Mouse (Mus musculus): ENCODE measurements around the gene Abcd4.

Gene Abcd4

DNA sequence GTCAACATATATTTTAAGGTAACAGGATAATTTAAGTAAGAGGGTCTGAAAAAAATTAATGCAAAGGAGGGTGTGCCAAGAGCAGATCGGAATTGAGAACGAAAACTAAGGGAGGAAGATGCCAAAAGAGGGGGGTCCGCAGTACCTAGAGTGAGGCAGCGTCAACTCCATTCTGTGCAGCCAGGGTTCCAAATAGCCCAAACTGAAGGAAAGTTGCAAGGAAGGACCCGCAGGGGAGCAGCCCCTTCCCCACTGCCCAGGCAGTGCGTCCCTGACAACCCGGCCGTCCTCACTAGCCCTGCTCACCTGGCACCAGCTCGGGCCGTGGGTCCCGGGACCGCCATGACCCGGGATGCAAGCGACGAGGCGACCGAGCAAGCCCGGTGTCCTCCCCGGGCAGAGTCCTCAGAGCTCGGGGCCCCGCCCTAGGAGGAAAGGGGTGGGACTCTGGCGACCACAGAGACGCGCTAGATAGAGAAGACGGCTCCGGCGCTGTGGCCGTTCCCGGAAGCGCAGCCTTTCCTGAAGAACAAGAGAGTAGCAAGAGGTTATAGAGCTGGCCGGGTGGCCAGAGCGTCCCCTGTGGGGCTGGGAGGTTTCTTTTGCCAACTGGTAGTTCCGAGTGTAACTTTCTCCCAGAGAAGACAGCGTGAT lies at the start of gene Abcd4:
TSS of gene Abcd4 (minus strand) at position 437 of the 654 bp plus-strand sequence.
- DNase-seq (ENCODE audit: low spot score in 2 of 2): peak; percentile 93 to 94

DNA sequence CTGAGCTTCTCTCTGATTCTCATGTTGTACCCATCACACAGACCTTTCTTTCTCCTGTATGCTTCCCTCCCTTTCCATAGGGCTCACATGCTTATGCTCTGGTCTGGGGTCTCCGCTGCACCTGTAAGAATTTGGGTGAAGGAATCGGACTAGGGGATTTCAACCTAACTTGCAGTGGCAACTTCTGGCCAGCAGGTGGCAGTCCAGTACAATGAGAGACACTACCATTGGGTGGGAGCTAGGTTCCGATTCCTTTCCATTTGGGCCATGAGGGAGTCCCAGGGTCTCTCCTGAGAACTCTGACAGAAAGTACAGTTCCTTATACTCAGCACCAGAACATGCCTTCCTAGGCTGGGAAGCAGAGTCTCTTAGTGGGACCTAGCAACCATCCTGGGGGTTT lies 36.7 kb upstream of the Abcd4 start:
- DNase-seq (ENCODE audit: low spot score in 2 of 2): no peak

DNA sequence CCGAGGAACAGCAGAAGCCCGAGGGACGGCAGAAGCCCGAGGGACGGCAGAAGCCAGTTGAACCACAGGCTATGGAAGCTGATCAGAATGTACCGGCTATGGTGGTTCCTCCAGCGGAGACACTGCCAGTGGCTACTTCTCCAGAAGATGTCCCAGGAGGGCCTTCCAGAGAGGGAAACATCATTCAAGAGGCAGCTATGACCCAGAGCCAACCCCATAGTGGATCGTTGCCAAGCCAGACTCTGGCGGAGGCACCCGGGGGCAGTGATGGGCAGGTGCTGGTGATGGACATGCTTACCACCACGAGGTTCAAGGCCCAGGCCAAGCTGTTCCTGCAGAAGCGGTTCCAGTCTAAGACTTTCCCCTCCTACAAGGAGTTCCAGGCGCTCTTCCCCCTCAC lies 33.0 kb upstream of the Abcd4 start:
- DNase-seq (ENCODE audit: low spot score in 2 of 2): no peak

DNA sequence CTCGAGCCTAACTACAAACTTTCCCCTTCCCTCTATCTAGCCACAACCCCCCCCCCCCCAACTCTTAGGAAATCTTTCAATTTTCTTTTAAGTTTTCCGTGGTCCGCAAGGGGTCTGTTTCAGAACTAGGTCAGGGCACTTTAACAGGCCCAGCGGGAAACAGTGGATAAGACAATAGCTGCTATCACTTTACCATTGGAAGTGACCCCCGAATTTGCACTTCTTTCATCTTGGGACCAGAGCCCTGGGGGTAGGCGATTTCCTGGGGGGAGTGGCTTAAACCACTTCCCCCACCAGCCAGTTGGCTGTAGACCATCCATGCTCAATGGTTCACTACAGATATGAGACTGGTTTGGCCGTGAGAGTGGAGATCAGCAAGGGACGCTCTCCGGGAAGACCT lies 23.4 kb upstream of the Abcd4 start, which contains the start of gene Vrtn:
TSS of gene Vrtn (plus strand) at position 366 of the 400 bp plus-strand sequence.
- DNase-seq (ENCODE audit: low spot score in 2 of 2): no peak

DNA sequence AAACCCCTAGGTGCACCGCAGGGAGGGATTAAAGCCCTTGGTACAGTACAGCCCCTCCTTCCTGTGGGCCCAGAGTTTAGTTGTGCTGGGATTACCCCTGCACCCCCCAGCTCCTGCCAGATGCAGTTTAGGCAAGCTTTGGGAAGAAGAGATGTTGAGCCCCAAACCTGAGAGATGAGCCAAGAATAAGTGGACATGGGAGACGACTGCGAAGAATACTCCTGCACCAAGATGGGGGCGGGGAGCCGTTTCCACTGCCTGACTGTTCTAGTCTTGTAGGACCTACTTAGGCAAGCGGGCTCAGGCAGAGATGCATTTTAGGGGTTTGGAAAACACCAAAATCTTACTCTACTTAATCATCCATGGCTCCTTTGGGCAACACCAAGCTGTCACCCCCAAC lies 23.0 kb upstream of the Abcd4 start:
- no peak for DNase-seq (ENCODE audit: low spot score in 2 of 2)

DNA sequence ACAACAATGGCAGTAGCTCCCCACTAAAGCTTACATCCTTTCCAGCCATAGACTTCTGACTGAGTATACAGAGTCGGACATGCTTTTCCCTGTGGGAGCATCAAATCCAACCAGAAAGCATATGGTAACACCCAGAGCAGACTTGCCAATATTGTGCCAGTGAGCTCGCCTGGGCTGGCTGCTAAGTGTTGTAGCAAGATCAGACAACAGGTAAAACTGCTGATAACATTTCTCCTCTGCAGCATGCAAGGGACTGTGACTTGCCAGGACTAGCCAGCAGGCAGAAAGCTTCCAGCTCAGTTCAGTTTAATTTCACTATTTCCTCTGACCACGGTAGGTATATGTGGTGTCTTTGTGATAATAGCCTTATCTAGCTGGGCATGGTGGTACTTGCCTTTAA lies 14.7 kb upstream of the Abcd4 start:
- no peak for DNase-seq (ENCODE audit: low spot score in 2 of 2)

DNA sequence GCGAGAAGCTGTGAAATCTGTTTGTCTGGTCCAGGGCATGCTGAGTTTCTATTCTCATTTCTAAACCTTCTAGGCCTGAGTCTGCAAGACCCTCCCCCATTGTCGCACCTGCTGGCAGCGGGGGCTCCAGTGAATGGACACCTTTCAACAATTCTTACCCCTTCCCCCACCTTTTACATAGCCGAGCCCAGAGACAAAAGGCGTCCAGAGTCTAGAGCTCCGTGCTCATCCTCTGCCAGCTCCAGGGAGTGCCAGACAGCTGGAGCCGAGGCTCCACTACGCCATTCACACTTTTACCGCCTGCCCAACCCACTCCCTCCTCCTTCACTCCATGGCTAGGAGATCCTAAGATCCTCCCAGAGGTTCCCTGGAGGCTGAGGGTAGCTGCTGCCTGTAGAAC lies 7.9 kb upstream of the Abcd4 start:
- peak in 1 of 2 experiments; percentile 16 for DNase-seq (ENCODE audit: low spot score in 2 of 2)

DNA sequence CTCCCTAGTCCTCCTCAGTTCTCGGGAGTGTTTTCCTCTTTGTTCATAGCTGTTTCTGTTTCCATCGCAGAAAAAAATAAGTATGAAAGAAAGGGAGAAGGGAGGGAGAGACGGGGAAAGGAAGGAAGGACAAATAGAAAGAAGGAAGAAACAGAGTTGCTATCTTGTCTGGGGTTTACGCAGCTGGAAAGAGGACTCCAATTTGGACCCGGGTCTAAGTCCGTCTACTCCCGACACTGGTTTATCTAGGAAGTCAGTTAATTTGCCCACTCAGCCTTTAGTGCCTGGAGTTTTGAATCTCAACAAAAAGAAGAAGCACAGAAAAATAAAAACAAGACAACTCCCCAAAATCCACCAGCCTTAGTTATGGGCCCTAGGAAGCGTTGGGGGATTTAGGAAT lies 7.4 kb upstream of the Abcd4 start:
- DNase-seq (ENCODE audit: low spot score in 2 of 2): no peak

DNA sequence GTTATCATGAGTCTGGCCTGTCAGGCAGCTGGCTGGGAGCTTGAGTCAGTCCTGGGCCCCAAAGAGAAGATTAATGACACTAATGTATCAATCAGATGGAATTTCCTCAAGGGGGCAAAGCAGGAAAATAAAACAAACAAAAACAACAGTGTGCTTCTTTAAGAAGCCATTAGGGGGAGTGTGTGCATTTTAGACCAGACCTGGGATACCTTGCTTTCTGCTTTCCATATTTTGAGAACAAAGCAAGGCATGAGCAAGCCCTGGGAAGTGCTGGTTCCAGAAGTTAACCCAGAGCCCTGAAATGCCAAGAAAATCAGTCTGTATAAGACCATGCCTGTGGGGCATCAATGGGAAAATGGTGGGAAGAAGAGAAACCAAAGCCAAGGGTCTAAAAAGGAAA lies 3.8 kb upstream of the Abcd4 start:
- DNase-seq (ENCODE audit: low spot score in 2 of 2): no peak

DNA sequence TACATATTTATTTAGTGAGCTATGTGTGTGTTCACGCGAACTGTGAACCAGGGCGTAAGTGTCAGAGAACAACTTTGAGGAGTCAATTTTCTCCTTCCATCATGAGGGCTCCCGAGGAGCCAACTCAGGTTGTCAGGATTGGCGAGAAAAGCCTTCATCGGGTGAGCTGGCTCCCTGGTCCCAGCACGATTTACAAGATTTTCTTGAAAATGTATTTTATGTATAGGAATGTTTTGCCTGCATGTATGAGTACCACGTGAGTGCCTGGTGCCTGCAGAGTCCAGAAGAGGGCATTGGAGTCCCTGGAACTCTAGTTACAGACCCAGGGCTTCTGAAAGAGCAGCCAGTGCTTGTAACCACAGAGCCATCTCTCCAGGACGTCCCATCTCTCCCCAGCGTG lies 450 bp upstream of the Abcd4 start:
- no peak for DNase-seq (ENCODE audit: low spot score in 2 of 2)

DNA sequence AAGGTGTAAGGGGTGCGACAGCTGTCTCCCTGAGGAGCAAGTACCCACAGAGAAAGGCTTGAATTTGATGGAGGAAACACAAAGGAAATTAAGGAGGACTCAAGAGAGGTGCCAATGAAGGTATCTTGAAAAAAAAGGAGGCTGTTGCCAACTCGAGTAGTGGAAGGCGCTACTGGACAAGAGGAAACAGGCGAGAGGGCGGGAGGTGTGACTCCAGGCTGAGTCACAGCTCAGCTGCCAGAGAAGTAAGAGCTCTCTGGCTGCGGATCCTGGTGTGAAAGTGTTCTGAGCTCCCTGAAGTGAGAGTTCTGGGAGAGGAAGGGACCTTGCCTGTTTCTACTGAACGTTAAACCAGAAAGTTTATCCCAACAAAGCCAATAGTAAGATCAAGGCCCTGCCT lies 2.7 kb downstream of the Abcd4 start:
- DNase-seq (ENCODE audit: low spot score in 2 of 2): peak; percentile 62 to 64

DNA sequence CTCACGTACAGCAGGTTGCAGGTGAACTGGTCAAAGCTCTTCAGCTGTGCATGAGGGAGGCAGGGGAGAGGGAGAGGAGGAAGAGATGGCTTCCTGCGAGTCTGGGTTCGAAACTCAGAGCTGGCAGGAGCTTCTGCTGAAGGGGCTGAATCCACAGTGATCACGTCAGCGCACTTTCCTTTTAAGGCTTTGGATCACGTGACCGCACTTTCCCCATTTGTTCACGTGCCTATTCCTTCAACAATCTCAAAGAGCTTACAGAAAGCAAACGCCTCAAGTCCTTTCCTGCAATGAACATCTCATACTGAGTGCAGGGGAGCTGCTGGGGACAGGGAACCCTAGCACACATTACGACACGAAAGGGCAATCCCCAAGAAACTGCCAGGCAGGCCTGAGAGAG lies 3.2 kb downstream of the Abcd4 start:
- no peak for DNase-seq (ENCODE audit: low spot score in 2 of 2)

DNA sequence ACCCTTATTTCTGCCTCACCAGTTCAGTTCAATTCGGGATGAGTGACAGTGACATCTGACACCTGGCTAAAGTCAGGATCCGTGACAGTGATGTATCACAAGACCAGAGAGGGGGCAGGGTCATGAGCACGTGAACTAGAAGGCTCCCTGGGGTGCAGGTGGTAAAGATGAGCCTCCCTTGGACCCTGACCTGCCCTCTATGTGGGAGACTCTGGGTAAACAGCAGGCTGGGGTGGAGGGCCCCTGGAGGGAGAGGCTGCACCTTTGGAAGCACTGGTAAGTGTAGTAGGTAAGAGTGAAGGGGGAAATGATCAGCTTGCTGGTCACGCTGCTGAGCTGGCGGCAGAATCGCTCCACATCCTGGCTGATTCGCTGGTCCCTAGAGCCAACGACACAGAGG lies 4.7 kb downstream of the Abcd4 start:
- DNase-seq (ENCODE audit: low spot score in 2 of 2): no peak

DNA sequence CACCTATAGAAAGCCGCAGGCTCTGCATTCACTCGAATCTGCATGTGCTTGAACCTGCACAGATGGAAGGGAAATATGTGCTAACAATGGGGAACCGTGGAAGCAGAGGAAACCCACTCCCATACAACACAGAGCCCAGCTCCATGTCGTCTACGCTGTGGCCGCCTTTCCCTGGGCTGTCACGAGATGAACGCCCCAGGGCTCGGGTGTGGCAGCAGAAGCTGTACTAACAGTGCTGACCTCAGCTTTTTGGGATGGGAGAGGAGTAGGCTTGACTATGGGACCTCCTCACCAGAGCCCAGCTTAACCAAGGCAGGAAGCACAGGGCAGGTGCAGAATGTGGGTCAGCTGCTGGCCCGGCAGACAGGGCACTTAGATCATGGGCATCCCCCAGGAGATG lies 5.5 kb downstream of the Abcd4 start:
- no peak for DNase-seq (ENCODE audit: low spot score in 2 of 2)

DNA sequence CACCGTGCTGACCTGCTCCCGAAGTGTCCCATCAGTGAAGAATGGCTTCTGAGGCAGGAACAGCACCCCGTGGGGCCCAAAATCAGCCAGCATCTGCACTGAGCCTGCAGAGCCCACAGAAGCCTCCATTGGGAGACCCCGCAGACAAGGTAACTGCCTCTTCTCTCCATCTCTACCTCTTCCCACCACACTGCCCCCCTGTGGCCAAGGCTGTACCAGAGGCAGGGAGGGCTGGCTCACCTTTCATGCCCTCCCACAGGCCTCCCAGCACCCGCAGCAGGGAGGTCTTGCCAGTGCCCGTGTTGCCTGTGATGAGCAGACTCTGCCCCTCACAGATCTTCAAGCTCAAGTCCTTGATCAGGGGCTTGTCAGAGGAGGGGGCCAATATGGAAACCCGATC lies 11.4 kb downstream of the Abcd4 start:
- DNase-seq (ENCODE audit: low spot score in 2 of 2): no peak

DNA sequence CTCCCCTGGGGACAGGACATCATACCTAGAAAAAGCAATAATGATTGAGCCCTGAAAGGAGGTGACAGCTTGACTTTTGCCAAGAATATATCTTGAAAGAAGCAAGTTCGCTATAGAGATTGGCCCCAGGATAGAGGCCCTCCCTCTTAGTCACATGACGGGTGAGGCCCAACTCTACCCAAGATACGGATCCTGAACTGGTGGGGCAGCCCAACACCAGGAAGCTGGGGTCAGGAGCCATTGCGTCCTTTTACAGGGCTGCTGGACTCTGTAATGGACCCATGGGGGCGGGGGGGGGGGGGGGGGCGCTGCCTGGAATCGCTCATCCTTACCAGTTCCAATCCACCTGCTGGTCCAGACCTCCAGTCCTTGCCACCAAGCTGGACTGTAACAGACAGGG lies 13.2 kb downstream of the Abcd4 start:
- no peak for DNase-seq (ENCODE audit: low spot score in 2 of 2)

DNA sequence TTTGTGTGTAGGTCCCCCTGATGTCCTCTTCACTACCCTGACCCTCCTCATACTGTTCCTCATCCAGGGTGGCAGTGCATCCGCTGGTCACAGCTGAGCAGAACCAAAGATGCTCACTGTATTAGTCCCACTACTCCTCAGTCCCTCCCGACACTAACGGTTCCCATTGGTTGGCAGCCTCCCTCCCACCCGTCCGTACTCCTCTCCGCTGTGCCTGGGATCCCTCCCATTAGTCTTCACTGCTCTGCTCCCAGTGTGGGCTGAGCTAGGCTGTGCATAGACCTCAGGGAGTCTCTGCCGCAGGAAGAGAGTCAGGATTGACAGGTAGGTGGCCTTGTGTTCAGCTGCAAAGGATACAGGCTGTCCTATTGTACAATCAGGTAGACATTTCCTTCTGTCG lies 18.9 kb downstream of the Abcd4 start:
- DNase-seq (ENCODE audit: low spot score in 2 of 2): no peak

DNA sequence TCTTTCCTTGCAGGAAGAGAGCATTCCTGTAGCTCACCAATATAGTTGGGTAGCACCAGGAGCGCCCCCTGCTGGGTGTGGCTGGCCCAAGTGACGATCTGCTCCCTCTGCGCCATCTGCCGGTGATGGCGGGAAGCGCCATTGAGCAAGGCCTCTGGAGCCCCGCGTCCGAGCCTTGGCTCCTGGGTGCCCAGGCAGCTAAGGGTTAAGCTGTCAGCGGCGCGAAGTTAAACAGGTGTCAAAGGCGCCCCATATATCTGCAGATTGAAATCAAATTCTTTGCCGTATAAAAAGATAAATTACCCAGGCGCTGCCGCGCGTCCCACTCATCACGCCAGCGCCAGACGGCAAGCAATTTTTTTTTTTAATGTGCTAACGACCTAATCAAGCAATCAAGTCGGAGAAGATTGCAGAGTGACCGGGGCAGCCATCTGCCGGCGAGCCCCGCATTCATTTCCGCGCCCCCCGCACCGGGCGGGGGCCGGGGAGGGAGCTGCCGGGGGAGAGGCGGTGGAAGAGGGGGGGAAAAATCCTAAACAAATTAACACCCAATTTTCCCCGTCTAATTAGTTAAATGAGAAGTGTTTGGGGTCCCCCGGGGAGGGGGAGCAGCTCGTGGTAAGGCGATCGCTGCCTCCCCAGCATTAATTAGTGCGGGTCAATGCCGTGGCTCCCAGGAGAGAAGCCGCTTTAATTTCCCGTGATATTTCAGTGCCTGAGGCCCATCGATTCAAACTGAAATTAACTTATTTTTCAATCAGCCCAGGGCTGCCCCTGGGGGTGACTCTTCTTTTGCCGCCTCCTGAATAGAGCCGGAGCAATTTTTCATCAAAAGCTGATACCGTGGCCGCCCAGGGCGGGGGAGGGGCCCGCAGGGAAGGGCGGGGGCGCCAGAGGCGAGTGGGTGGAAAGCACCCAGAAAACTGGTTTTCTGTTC lies 27.1 kb downstream of the Abcd4 start:
- peak; percentile 89 to 91 for DNase-seq (ENCODE audit: low spot score in 2 of 2)

DNA sequence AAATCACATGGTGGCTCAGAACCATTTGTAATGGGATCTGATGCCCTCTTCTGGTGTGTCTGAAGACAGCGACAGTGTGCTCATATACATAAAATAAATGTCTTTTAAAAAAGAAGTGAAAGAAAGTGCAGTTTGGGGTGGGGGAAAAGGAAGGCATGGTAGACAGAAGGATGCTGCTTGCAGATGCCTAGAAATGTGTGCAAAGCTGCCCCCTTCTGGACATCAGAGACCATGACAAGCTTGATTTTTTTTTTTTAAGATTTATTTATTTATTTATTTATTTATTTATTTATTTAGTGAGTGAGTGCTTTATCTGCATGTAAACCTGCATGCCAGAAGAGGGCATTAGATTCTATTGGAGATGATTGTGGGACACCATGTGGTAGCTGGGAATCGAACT lies 35.9 kb downstream of the Abcd4 start:
- DNase-seq (ENCODE audit: low spot score in 2 of 2): no peak

DNA sequence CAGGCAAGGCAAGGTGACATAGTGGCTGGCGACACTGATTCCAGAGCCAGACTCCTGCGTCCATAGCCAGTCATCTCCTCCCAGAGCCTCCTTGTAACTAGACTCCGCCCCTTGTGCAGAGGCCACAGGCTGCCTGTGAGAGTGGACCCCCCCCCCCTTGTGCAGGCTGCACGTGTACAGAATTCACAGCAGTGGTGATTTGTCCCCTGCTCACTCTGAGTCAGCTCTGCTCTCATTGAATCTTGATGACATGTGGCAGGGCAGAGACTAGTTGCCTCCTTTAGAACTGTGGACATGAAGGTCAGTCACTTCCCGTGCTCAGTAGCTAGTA lies 38.8 kb downstream of the Abcd4 start:
- DNase-seq (ENCODE audit: low spot score in 2 of 2): no peak

DNA sequence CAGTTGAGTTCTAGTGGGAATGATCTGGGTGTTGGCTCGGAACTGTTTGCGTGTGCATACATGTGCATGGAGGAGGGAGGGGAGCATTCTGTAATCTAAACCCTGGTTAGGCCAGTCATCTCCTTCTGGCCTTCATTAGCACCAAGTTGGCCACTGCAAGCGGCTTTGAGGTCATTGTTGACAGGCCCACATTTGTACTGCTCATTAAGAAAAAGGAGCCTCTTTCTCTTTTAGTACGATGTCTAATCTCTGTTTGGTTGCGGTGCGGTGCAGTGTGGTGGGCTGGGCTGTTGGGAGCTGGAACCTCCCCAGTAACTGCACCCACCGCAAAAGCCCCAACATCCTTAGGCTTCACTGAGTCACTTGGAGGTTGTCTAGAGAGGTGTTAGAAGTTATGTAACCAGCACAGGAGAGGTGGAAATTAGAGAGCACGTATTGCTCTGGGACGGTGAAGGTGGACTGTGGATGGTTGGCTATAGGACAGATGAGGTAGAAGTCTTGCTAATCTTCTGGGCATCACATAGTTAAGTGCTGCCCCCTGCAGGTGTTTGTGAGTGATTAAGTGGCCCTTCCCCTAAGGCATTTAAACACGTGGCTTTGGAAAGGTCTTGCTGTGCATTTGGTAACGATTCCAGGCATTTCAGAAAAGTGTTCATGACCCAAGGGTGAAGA lies 39.3 kb downstream of the Abcd4 start:
- no peak for DNase-seq (ENCODE audit: low spot score in 2 of 2)

DNA sequence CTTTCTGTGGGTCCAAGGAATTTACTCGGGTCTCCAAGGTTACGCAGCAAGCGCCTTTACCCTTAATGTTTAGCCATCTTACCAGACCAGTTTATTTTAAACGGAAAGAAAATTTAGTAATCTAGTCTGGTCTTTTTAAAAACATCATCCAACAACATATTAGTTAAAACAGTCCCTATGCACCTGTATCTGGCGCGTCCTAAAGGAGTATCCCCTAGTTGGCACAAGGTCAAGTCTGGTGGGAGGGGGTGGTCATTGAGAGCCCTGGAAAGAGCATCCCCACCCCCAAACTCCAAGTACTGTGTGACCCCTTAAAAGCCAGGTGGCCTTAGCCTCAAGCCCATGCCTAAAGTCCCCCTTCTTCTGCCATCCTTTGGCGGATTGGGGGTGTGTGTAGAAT lies 44.1 kb downstream of the Abcd4 start:
- DNase-seq (ENCODE audit: low spot score in 2 of 2): no peak

DNA sequence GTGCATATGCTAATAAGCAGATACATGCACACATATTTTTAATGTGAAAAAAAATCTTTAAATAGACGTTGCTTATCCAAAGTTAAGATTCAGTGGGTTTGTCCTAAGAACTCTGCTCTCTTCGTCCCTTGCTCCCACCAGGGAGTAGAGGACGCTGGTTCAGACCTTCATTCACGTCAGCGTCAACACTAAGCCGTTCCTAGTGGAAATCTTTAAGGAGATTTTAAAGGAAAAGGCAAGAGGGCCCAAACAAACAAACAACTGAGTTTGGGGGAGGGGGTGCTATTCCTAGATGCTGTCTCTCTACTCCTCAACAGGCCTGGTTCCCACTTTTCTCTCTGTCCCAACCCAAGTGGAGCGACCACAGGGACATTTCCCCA lies 44.9 kb downstream of the Abcd4 start:
- no peak for DNase-seq (ENCODE audit: low spot score in 2 of 2)
